Mouse (Mus musculus) layer of hippocampus, postnatal 36 days (tissue): Measurements from ENCODE around the gene Cdc14a. TPM values are rescaled to one million over a fixed set of nuclear protein-coding genes. Genes with fewer than 3 reads are reported as not detected.

ENCODE experiments used
- DNase-seq, 2 experiments: peaks; one replicate each; pipeline ENCODE4 v3.0.0; 2022
- total RNA-seq, 2 experiments: library from RNA; stranded (reverse); gene quantifications; 2 replicates each; pipeline ENCODE4 v1.2.3; 2021

Cdc14a gene
- total RNA-seq, 2 experiments from 2014 or later = 3.7 to 3.9 TPM

DNA sequence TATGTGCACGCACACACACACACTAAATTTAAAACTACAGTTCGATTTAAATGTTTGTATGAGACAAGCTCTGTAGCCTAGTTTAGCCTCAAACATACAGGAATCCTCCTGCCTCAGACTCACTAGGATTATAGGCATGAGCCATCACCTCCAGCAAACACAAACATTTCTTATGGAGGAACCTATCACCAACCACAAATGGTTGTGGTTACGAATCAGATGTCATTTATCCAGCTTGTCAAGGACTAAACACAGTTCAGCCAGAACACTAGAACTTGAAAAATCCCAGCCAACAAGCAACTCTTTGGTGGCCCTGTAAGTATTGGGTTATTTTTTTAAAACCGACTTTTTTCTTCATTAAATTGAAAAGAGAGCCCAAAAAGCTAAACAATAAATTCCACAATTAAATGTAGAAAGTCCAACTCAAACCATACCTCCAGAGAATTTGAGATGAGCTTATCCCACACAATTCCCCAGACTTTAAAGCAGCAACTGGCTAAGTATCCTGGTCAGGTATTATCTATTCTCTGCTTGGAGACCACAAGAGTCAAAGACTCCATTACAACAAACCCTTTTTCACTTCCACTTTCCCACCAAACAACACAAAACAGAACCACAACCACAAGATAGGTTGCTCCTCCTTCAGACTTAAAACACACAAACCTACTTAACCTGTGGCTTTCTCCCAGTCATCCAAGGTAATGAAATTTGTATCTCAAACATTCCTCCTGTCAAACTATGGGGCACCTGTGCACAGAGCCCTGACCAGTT lies 10.7 kb downstream of the Cdc14a start:
- DNase-seq = no peak

DNA sequence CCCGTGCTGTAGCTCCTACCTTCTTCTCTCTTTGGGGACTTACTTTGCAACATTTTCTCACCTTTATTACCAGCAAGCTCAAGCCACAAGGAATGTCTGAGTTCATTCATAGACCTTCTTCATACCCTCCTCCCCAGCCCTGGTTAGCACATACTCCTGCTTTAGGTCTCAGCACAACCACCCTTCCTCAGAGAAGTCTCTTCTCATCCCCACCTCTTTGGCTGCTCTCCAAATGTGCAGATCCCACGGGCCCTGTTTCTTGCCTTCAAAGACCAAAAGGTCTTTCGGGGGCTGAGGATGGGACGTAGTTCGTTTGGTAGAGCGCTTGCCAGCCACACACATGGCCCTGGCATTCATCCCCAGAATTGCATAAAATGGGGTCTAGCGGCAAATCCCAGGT lies 13.8 kb downstream of the Cdc14a start:
- no peak for DNase-seq

DNA sequence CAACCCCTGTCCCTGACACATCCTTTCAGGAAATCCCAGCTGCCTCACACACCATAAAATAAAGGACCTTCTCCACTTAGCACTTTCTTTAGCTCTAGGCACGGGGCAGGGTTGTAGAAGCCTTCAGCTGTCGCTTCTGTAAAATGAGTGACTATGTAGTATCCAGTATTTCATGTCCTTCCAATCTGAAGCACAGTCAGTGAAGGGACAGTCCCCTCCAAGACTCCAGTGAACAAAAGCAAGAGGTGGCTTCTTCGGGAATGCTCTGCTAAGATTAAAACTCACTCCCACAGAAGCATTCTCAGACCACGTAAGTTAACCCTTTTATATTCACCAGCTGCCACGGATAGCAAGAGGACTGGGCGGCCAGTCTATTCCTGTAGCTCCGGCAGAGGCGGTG lies 14.3 kb downstream of the Cdc14a start:
- no peak for DNase-seq

- no peak for DNase-seq
Measured at GRCm38 (mm10) chr3:116408856-116409255, 15.0 kb downstream of the Cdc14a start.

- DNase-seq = no peak
Measured at GRCm38 (mm10) chr3:116405516-116405915, 18.3 kb downstream of the Cdc14a start.

DNA sequence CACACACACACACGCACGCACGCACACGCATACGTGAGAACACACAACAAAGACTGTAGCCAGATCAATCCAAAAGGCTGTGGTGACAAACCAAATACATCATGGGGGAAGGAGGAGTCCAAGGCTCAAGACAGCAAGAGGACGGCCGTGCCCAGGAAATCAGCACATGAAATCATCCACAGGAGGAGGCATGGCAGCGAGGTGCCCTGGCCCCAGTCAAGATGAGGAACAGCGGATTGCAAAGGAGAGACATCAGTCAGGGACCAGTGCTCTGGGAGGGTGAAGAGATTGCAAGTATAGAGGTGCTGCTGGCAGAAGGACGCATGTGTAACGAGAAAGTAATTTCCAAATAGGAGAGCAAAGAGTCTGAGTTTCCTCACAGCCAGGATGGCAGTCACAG lies 22.4 kb downstream of the Cdc14a start:
- DNase-seq = no peak

GRCm38 (mm10) chr3:116399349-116400090 lies 24.3 kb downstream of the Cdc14a start:
- peak in 1 of 2 experiments; percentile 9 for DNase-seq

DNA sequence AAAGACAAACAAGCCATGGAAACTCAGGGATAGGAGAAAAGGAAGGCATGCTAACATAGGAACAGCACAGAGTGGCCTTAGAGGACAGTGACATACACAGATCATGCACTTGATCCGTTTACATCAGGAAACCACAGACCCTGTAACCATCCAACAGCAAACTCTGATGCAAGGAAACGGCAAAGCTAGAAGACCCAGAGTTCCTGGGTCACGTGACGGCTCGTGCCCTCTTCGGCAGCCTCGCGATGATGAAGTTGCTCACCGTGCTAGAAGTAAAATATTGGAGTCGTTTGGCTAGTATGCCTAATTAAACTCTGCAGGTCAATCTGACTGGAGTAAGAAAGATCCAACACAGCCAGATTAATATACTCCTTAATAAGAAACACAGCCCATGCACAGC lies 25.3 kb downstream of the Cdc14a start:
- DNase-seq = no peak

DNA sequence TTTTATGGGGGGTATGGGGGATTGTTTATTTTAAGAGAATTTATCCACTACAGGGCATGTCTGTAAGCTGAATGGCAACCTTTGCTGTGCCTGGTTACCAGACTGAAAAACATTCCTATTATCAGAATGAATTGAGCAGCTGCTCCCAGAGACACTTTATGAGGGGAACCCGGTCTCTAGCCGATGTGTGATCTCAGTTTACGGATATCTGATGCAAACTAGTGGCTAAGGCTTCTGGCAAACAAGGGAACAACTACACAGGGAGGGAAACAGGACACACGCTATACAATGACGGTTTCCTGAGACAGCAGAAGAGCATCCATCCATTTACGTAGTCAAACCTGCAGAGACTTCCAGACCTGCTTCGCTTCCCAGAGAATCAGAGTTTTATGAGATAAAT lies 25.9 kb downstream of the Cdc14a start:
- DNase-seq = no peak

- DNase-seq = no peak
Measured at GRCm38 (mm10) chr3:116397341-116397740, 26.5 kb downstream of the Cdc14a start.

- no peak for DNase-seq
Measured at GRCm38 (mm10) chr3:116396571-116396970, 27.3 kb downstream of the Cdc14a start.

DNA sequence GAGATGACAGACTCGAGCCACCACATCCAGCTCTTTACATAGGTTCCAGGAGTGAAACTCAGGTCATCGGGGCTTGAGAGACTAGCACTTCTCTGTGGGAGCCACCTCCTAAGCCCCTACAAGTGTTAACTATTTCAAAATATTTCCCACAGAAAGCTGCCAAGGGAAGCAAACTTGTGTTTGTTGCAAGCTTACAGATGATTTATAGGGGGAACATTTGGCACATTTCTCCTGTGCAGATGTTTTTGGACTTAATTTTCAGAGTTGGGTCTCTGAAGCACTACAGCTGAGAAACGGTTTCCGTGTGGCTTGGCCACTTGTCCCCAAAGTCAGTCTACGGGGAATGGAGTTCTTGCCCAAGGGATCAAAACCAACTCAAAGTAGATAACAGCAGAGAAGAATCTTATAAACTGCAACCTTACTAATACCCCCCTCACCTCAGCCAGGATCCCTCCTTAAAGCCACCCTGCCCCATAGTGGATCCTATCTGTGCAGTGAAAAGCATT lies 28.9 kb downstream of the Cdc14a start:
- DNase-seq = no peak

DNA sequence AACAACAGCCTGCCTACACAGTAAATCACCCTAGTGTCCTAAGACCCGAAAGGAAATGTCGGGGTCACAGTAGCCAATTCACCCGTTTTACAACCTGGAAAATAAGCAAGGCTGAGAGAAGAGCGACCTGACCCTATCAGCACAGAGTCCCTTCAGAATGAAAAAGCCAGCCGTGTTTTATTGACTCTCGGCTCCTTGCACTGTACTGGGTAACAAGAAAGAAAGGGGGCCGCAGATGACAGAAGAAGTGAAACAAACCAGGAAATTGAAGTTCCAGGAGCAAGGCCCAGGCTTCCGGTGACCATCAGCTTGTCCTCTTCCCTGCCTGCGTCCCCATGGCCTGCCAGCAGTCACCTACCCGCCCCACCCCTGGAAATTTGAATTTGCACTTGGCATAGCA lies 32.4 kb downstream of the Cdc14a start:
- DNase-seq = no peak

GRCm38 (mm10) chr3:116389500-116390470 lies 34.0 kb downstream of the Cdc14a start:
- no peak for DNase-seq

- DNase-seq = no peak
Measured at GRCm38 (mm10) chr3:116388808-116389207, 35.0 kb downstream of the Cdc14a start.

- DNase-seq = no peak
Measured at GRCm38 (mm10) chr3:116386886-116387285, 36.9 kb downstream of the Cdc14a start.

DNA sequence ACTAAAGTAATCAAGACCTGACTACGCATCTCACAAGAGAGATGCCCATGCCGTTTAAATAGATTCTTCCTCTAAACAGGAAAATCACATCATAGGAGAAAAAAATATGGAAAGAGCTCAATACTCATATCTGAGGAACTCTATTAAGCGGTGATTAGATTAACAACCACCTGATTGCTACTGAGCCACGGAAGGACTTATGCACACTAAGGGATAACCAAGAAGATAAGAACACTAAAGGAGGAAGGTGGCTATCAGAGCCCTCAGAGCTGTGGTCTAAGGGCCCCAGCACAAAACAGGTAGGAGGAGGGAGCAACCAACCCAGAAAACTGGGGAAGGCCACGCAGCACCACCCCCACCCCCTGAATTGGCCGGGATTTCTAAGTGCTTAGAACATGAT lies 37.5 kb downstream of the Cdc14a start:
- no peak for DNase-seq

- no peak for DNase-seq
Measured at GRCm38 (mm10) chr3:116384319-116384718, 39.5 kb downstream of the Cdc14a start.

DNA sequence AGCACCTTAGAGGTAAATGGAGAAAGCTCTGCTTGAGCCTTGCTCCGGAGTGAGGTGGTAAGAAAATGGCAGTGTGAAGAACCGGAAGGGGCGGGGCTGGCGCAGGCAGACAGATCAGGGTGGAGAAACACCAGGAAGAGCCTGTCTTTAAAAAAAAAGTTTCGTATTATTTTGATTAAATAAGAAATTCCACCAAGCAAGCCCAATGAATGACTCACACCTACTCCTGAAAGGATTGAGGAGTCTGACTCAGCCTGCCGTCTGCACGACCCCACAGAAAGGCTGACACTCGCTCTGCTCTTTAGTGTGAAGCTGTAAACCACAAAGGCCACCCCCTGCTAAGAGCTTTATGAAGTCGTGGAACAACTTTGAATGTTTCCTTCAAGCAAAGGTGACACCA lies 43.5 kb downstream of the Cdc14a start:
- DNase-seq = no peak

DNA sequence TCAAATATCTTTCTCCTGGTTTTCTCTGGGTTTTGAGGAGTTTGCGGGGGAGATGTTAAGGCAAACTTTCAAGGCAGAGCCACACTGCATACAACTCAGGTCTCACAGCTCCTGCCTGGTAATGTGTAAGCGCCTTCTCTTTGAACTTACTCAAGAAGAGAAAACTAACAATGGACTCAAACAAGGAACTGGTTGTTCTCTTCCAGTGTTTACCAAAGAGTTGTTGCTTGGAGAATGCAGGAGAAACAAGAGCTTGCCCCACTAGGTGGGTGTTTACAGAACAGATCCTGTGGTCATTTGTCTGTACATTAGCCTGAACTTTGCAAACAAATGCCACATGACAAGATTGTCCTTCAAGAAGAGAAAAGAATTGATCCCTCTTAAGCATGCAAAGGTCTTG lies 48.4 kb downstream of the Cdc14a start:
- DNase-seq = no peak

DNA sequence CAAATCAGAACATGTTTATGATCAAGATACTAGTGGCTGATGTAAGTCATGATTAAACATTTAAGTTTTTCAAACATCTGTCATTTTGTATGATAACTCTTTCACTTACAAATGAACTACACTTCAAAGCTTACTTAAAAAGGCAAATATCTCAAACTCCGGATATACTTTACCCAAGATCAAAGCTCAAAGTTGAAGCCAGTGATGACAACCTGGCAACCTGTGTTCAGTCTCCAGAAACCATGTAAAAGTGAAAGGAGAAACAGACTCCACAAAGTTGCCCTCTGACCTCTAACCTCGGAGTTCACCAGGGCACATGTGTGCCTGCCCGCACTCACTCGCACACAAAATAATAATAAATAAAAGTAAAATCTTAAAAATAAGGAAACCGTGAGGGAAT lies 49.3 kb downstream of the Cdc14a start:
- no peak for DNase-seq

DNA sequence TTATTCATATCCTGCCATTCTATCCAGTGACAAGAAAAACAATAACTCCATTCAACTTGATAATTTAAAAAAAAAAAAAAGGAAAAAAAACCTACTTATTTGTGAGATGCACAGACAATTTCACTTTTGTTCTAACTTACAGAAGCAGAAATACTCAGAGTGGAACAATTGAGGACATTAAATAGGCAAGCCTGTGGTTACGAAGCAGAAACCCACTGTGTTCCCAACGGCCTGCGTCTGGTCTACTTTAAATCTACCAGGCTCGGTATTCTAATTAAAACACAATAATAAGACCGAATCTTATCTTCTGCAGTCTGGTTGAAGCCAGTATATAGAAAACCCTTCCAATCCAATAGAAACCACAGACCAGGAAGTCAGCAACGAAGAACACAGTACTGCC lies 50.6 kb downstream of the Cdc14a start:
- no peak for DNase-seq
